In the genomic region with DNA sequence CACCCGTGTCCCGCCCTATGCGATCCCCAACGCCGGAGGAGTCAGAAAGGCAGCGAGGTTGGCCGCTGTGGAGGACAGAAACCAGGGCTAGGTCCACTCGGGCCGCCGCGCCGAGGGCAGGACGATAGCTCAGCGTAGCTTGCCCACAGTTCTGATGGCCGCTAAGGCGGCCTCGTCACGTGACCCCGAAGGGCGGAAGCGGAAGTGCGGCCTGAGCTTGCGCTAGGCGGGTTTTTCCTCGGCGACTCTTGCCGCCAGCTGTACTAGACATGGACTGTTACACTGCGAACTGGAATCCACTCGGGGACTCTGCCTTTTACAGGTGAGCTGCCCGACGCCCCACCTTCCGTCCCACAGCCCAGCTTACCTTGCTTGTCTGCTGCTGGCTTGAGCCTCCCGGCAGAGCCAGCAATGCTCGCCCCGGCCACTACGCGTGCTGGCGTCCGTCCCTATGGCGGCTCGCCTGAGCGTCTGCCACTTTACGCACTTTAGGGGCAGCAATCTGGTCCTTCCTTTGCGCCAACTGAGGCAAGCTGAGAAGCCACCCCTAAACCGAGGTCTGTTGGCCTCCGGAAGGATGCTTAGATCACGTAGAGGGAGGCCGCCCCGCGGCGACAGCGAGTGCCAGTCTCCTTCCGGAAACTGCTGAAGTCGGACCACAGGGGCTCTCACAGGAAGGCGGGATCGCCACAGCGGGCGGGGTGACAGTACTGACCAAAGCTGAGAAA, we compare ENCODE assay signal across 8 mouse cellular contexts. TPM values are rescaled to one million over a fixed set of nuclear protein-coding genes. Genes with fewer than 3 reads are reported as not detected.
A peak's percentile ranks its signal among the peaks of the same experiment; 100 is the strongest.
DNase-seq lines count a peak whose midpoint lies in the region; ATAC-seq lines count a peak whose summit lies in the region.

A gene (plus strand): TSS at position 214 of the 728 bp plus-strand sequence.
A gene (minus strand): TSS at position 576 of the 728 bp plus-strand sequence.

- H3K27ac ChIP-seq in forebrain, embryonic 14.5 days (ENCODE audit: low read depth, low read length): peak within 1 kb of the TSS; percentile 89
- H3K27ac ChIP-seq in neural tube, embryonic 15.5 days (replicated peaks): peak within 1 kb of the TSS; percentile 96

- no peaks in the 10 kb centered on the region for H3K9me3 ChIP-seq in forebrain, embryonic 14.5 days (replicated peaks; ENCODE audit: control insufficient read depth, low read length)
- no peaks in the 10 kb centered on the region for H3K9me3 ChIP-seq in neural tube, embryonic 15.5 days (replicated peaks)

- H3K36me3 ChIP-seq in forebrain, embryonic 14.5 days (ENCODE audit: control insufficient read depth, insufficient read depth, low read length): 0 out of 2 replicates have a peak, but pooled peaks cover 3% of the 10 kb centered on the region
- H3K36me3 ChIP-seq in neural tube, embryonic 15.5 days: 0 out of 2 replicates have a peak, but pooled peaks cover 3% of the 10 kb centered on the region

- peak within 1 kb of the TSS; percentile 86 for H3K9ac ChIP-seq in forebrain, embryonic 14.5 days (ENCODE audit: low read length)
- H3K9ac ChIP-seq in neural tube, embryonic 15.5 days (replicated peaks): peak within 1 kb of the TSS; percentile 68

- under 1% methylated on average over 58 of the region's 58 CpGs for WGBS in forebrain, embryonic 14.5 days
- WGBS in neural tube, embryonic 15.5 days: under 1% methylated on average over 56 of the region's 58 CpGs

- H3K4me2 ChIP-seq in forebrain, embryonic 14.5 days (ENCODE audit: low read length): peak within 1 kb of the TSS; percentile 90
- H3K4me2 ChIP-seq in neural tube, embryonic 15.5 days: peak within 1 kb of the TSS; percentile 83

- H3K4me3 ChIP-seq in forebrain, embryonic 14.5 days (ENCODE audit: low read depth, low read length): peak within 1 kb of the TSS; percentile 76
- H3K4me3 ChIP-seq in neural tube, embryonic 15.5 days (replicated peaks): peak within 1 kb of the TSS; percentile 75

- peak; percentile 97 for ATAC-seq in forebrain, embryonic 14.5 days
- ATAC-seq in neural tube, embryonic 15.5 days (ENCODE audit: low FRiP score): peak; percentile 96

- intact Hi-C loops in heart, postnatal 14 days (cut with DNase I): no loop called here

- no peaks in the 10 kb centered on the region for H3K27me3 ChIP-seq in forebrain, embryonic 14.5 days (replicated peaks; ENCODE audit: control insufficient read depth, insufficient read depth, low read length)
- no peaks in the 10 kb centered on the region for H3K27me3 ChIP-seq in neural tube, embryonic 15.5 days (replicated peaks)

- peaks cover 10% of the 10 kb centered on the region for H3K4me1 ChIP-seq in forebrain, embryonic 14.5 days (ENCODE audit: control insufficient read depth, insufficient read depth, low read length)
- H3K4me1 ChIP-seq in neural tube, embryonic 15.5 days: peaks cover 44% of the 10 kb centered on the region

- peak; percentile 83 for DNase-seq in ES-CJ7 (ENCODE audit: low read depth, low spot score)
- DNase-seq in cerebellum, adult 11 months: peak; percentile 90
- peak; percentile 97 for DNase-seq in forebrain, embryonic 14.5 days (ENCODE audit: low spot score)
- peak; percentile 92 to 96 for DNase-seq in heart, postnatal 14 days
- DNase-seq in layer of hippocampus, adult 11-12 months (ENCODE audit: low spot score): peak; percentile 91
- peak; percentile 93 for DNase-seq in lung, adult 18-20 months
- DNase-seq in testis, postnatal 14 days (ENCODE audit: low spot score): peak; percentile 92

RNA-seq across cellular contexts. Expression of the first gene that starts in this region (rescaled TPM):
- polyA plus RNA-seq in forebrain, embryonic 14.5 days (2014; fragmentation: Nextera tagmentation; extraction: Ambion mirVana): 92.2 and 99.3 TPM in 2 replicates
- 10 to 100 TPM; 25.1 to 29.4 TPM for total RNA-seq in heart, postnatal 14 days (2021)
- polyA plus RNA-seq in neural tube, embryonic 15.5 days (2015; fragmentation: Nextera tagmentation; extraction: Ambion mirVana): 102 TPM in 2 replicates

RNA-seq across cellular contexts. Expression of the second gene that starts in this region (rescaled TPM):
- polyA plus RNA-seq in forebrain, embryonic 14.5 days (2014; fragmentation: Nextera tagmentation; extraction: Ambion mirVana): 8.9 and 12.0 TPM in 2 replicates
- 1 to 10 TPM; 4.7 to 5.5 TPM for total RNA-seq in heart, postnatal 14 days (2021)
- polyA plus RNA-seq in neural tube, embryonic 15.5 days (2015; fragmentation: Nextera tagmentation; extraction: Ambion mirVana): 14.3 and 16.0 TPM in 2 replicates

Comparison
In these comparisons a context has a peak if more than half of its experiments do, and no peak if none do; other contexts are left out.
1. Peak in every context shown above with its lines: DNase-seq, ATAC-seq, H3K4me3 ChIP-seq and H3K27ac ChIP-seq.